Mouse (Mus musculus) thymus, adult 2 months (tissue): Measurements from ENCODE around the gene Snrpg. TPM values are rescaled to one million over a fixed set of nuclear protein-coding genes. Genes with fewer than 3 reads are reported as not detected.

Experiments used
- DNase-seq: peaks from one replicate; pipeline ENCODE4 v3.0.0; 2021
- H3K27ac ChIP-seq: fragments of 200-500 bp; 2 replicates; pipeline ENCODE4 v1.5.1; 2012; ENCODE audit warnings: low read length, control low read depth; ENCODE audit not compliant: control insufficient read depth, insufficient read depth
- H3K27me3 ChIP-seq: fragments of 200-500 bp; 2 replicates; pipeline ENCODE4 v1.6.1; 2012; ENCODE audit warnings: mild to moderate bottlenecking, low read length, moderate library complexity, mixed read lengths; ENCODE audit not compliant: control insufficient read depth, insufficient read depth
- H3K36me3 ChIP-seq: fragments of 200-500 bp; 2 replicates; pipeline ENCODE4 v1.6.1; 2012; ENCODE audit warnings: mild to moderate bottlenecking, low read length, moderate library complexity; ENCODE audit not compliant: control insufficient read depth, insufficient read depth
- H3K4me1 ChIP-seq: fragments of 200-500 bp; replicated peaks from 2 replicates; pipeline ENCODE4 v1.6.1; 2012; ENCODE audit warnings: low read length; ENCODE audit not compliant: control insufficient read depth, insufficient read depth
- H3K4me3 ChIP-seq: fragments of 200-500 bp; 2 replicates; pipeline ENCODE4 v1.5.1; 2012; ENCODE audit warnings: mild to moderate bottlenecking, low read length, control low read depth, moderate library complexity; ENCODE audit not compliant: control insufficient read depth, insufficient read depth
- CTCF ChIP-seq: fragments of 200-500 bp; IDR thresholded peaks from 2 replicates; pipeline ENCODE4 v1.5.1; 2012; ENCODE audit warnings: mild to moderate bottlenecking, control low read depth, low read length, moderate library complexity, borderline replicate concordance; ENCODE audit not compliant: control insufficient read depth, poor library complexity, insufficient read depth; ENCODE audit errors: extremely low read depth
- POLR2A ChIP-seq: fragments of 200-500 bp; IDR thresholded peaks from 2 replicates; pipeline ENCODE4 v1.6.1; 2012; ENCODE audit warnings: mild to moderate bottlenecking, low read length, control low read depth, moderate library complexity; ENCODE audit not compliant: control insufficient read depth, poor library complexity, insufficient read depth; ENCODE audit errors: extremely low read depth
- WGBS: fragments of 180-500 bp; shearing (Covaris S2); methylation state at CpG from one replicate; pipeline ENCODE4 v1.1.7; 2018; 5-methylcytosine and 5-hydroxymethylcytosine counted together
- polyA plus RNA-seq: library from polyadenylated mRNA; depleted of rRNA; stranded (reverse); fragments of >200 nt; gene quantifications from 2 replicates; pipeline ENCODE4 v1.2.3, GENCODE M21; 2012; rRNA removed

The Snrpg gene
- polyA plus RNA-seq, 1 experiment = 87.1 TPM

GRCm38 (mm10) chr6:86419239-86419638, 48.1 kb downstream of the Snrpg start:
- peaks cover 85% of the 10 kb centered on the region for H3K36me3 ChIP-seq

DNA sequence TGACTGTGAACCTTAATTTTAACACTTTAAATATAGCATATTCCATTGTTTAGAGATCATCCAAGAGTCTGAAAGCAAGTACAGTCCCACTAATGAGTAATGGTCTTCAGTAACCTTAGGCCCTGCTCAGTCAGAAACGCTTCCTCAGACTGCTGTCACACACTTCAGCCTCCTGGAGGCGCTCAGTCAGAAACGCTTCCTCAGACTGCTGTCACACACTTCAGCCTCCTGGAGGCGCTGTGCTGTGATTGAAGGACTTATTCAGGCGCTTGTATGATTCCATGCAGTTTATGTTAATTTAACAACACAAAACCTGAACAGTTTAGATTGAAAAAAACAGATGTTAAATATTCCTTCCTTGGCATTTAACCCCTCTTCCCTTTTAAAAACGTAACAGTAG, 49.4 kb downstream of the Snrpg start:
- H3K36me3 ChIP-seq = peaks cover 85% of the 10 kb centered on the region
- DNase-seq = no peak
- H3K4me1 ChIP-seq = no peaks in the 10 kb centered on the region
- TF ChIP-seq CTCF (no peak), POLR2A (no peak)
- H3K4me3 ChIP-seq = no peak overlapping the region
- WGBS = 94% methylated on average over 6 of the region's 6 CpGs
- H3K27me3 ChIP-seq = no peaks in the 10 kb centered on the region
- H3K27ac ChIP-seq = no peak overlapping the region

More at GRCm38 (mm10) chr6:86419239-86419638, 48.1 kb downstream of the Snrpg start:
- no peak for DNase-seq
- no peak overlapping the region for H3K27ac ChIP-seq
- TF ChIP-seq POLR2A (no peak), CTCF (no peak)
- WGBS = 98% methylated on average over 3 of the region's 3 CpGs
- no peak overlapping the region for H3K4me3 ChIP-seq
- no peaks in the 10 kb centered on the region for H3K27me3 ChIP-seq
- H3K4me1 ChIP-seq = no peaks in the 10 kb centered on the region

DNA sequence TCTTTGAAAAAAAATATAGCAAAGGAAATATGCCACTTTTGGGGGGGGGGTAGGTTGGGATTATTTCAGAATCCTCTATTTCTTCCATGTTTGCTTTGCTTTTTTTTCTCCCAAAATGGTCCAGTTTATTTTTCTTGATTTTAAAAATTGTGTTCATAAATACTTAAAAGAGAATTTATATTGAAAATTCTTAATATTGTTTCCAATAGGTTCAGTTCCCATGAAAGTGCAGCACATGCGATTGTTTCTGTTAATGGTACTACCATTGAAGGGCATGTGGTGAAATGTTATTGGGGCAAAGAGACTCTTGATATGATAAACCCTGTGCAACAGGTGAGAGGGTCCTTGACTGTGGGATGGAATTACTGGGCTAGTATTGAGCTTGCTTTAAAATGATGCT, 55.3 kb downstream of the Snrpg start, which contains the start of gene Gm44790:
TSS of gene Gm44790 (plus strand) at position 301 of the 400 bp plus-strand sequence.
- DNase-seq = no peak
- Histone ChIP-seq H3K4me1 (no peaks in the 10 kb centered on the region), H3K27me3 (no peaks in the 10 kb centered on the region), H3K36me3 (peaks cover 85% of the 10 kb centered on the region), H3K27ac (no peak within 1 kb of the TSS), H3K4me3 (no peak within 1 kb of the TSS)
- TF ChIP-seq POLR2A = no peak
- no peak for TF ChIP-seq CTCF
- 97% methylated on average over 1 of the region's 1 CpGs for WGBS

Other genes starting within 250 kb of the Snrpg start
- gene Tgfa, start 176.1 kb upstream of the Snrpg start, polyA plus RNA-seq = 0.84 and 2.1 TPM in 2 replicates
- 14.3 and 15.3 TPM in 2 replicates for gene Fam136a, start 5.7 kb upstream of the Snrpg start, polyA plus RNA-seq
- gene Pcyox1, start 25.9 kb downstream of the Snrpg start, polyA plus RNA-seq = 14.9 and 15.8 TPM in 2 replicates
- gene Tia1, start 32.9 kb downstream of the Snrpg start, polyA plus RNA-seq = 73.1 and 83.4 TPM in 2 replicates
- 32.3 and 32.5 TPM in 2 replicates for gene Gm44790, start 55.4 kb downstream of the Snrpg start, polyA plus RNA-seq
- gene C87436, start 67.1 kb downstream of the Snrpg start, polyA plus RNA-seq = 14.9 and 16.6 TPM in 2 replicates
- gene Pcbp1, start 155.0 kb downstream of the Snrpg start, polyA plus RNA-seq = 291 and 363 TPM in 2 replicates